Mouse (Mus musculus) heart, postnatal 0 days (tissue): Measurements from ENCODE around the gene Mab21l2.

Experiments
- CTCF ChIP-seq: IDR thresholded peaks from 2 replicates; pipeline ENCODE4 v1.5.1; 2016; ENCODE audit warnings: antibody characterized with exemption, control low read depth, low read depth
- EP300 ChIP-seq: IDR thresholded peaks from 2 replicates; pipeline ENCODE4 v1.6.1; 2016; ENCODE audit warnings: antibody characterized with exemption, low read depth

GRCm38 (mm10) chr3:86561023-86561344, 12.6 kb upstream of the Mab21l2 start:
- TF ChIP-seq CTCF (no peak), EP300 (no peak)
